Mouse (Mus musculus): ENCODE data around the gene Xrcc5. TPM values are rescaled to one million over a fixed set of nuclear protein-coding genes. Genes with fewer than 3 reads are reported as not detected.

Gene Xrcc5
- polyA plus RNA-seq, 1 experiment from 2014 or later = 14.0 TPM

- Histone ChIP-seq H3K27ac (ENCODE audit: low read depth, low read length) (no peak overlapping the region), H3K9ac (ENCODE audit: low read depth, low read length) (no peak overlapping the region), H3K4me3 (ENCODE audit: low read depth, low read length) (no peak overlapping the region), H3K9me3 (ENCODE audit: control insufficient read depth) (no peaks in the 10 kb centered on the region), H3K36me3 (ENCODE audit: control insufficient read depth, insufficient read depth) (no peaks in the 10 kb centered on the region; the same call in none of the 2 replicates), H3K4me2 (replicated peaks; ENCODE audit: low read depth) (no peak overlapping the region), H3K4me1 (replicated peaks; ENCODE audit: control insufficient read depth, insufficient read depth, low read length) (no peaks in the 10 kb centered on the region), H3K27me3 (replicated peaks; ENCODE audit: control insufficient read depth, insufficient read depth, low read length) (no peaks in the 10 kb centered on the region)
- 77% methylated on average over 3 of the region's 3 CpGs for WGBS
- ATAC-seq = no peak
- no peak for TF ChIP-seq CTCF (IDR thresholded peaks at IDR 0.05; ENCODE audit: low read depth)
Measured at GRCm38 (mm10) chr1:72372913-72373312, 65.7 kb downstream of the Xrcc5 start.

GRCm38 (mm10) chr1:72373648-72374047 lies 66.4 kb downstream of the Xrcc5 start:
- Histone ChIP-seq H3K9ac (ENCODE audit: low read depth, low read length) (no peak overlapping the region), H3K4me2 (replicated peaks; ENCODE audit: low read depth) (no peak overlapping the region), H3K27ac (ENCODE audit: low read depth, low read length) (no peak overlapping the region), H3K27me3 (replicated peaks; ENCODE audit: control insufficient read depth, insufficient read depth, low read length) (no peaks in the 10 kb centered on the region), H3K36me3 (ENCODE audit: control insufficient read depth, insufficient read depth) (no peaks in the 10 kb centered on the region; the same call in none of the 2 replicates), H3K4me3 (ENCODE audit: low read depth, low read length) (no peak overlapping the region), H3K9me3 (ENCODE audit: control insufficient read depth) (no peaks in the 10 kb centered on the region), H3K4me1 (replicated peaks; ENCODE audit: control insufficient read depth, insufficient read depth, low read length) (no peaks in the 10 kb centered on the region)
- no peak for ATAC-seq
- 85% methylated on average over 6 of the region's 6 CpGs for WGBS
- no peak for TF ChIP-seq CTCF (IDR thresholded peaks at IDR 0.05; ENCODE audit: low read depth)

GRCm38 (mm10) chr1:72374049-72374448 lies 66.8 kb downstream of the Xrcc5 start:
- H3K9me3 ChIP-seq (ENCODE audit: control insufficient read depth) = no peaks in the 10 kb centered on the region
- no peaks in the 10 kb centered on the region; the same call in none of the 2 replicates for H3K36me3 ChIP-seq (ENCODE audit: control insufficient read depth, insufficient read depth)
- H3K27ac ChIP-seq (ENCODE audit: low read depth, low read length) = no peak overlapping the region
- H3K4me1 ChIP-seq (replicated peaks; ENCODE audit: control insufficient read depth, insufficient read depth, low read length) = no peaks in the 10 kb centered on the region
- no peak for ATAC-seq
- no peaks in the 10 kb centered on the region for H3K27me3 ChIP-seq (replicated peaks; ENCODE audit: control insufficient read depth, insufficient read depth, low read length)
- no peak overlapping the region for H3K4me3 ChIP-seq (ENCODE audit: low read depth, low read length)
- TF ChIP-seq CTCF (IDR thresholded peaks at IDR 0.05; ENCODE audit: low read depth) = no peak
- 76% methylated on average over 4 of the region's 4 CpGs for WGBS
- no peak overlapping the region for H3K9ac ChIP-seq (ENCODE audit: low read depth, low read length)
- no peak overlapping the region for H3K4me2 ChIP-seq (replicated peaks; ENCODE audit: low read depth)

- Histone ChIP-seq H3K27me3 (replicated peaks; ENCODE audit: control insufficient read depth, insufficient read depth, low read length) (no peaks in the 10 kb centered on the region), H3K4me2 (replicated peaks; ENCODE audit: low read depth) (no peak overlapping the region), H3K27ac (ENCODE audit: low read depth, low read length) (no peak overlapping the region), H3K9me3 (ENCODE audit: control insufficient read depth) (no peaks in the 10 kb centered on the region), H3K9ac (ENCODE audit: low read depth, low read length) (no peak overlapping the region), H3K4me3 (ENCODE audit: low read depth, low read length) (no peak overlapping the region), H3K36me3 (ENCODE audit: control insufficient read depth, insufficient read depth) (no peaks in the 10 kb centered on the region), H3K4me1 (replicated peaks; ENCODE audit: control insufficient read depth, insufficient read depth, low read length) (no peaks in the 10 kb centered on the region)
- no peak for ATAC-seq
- 70% methylated on average over 4 of the region's 4 CpGs for WGBS
- no peak for TF ChIP-seq CTCF (IDR thresholded peaks at IDR 0.05; ENCODE audit: low read depth)
Measured at GRCm38 (mm10) chr1:72378151-72378550, 70.9 kb downstream of the Xrcc5 start.

GRCm38 (mm10) chr1:72379752-72380353 lies 72.6 kb downstream of the Xrcc5 start:
- Histone ChIP-seq H3K4me1 (replicated peaks; ENCODE audit: control insufficient read depth, insufficient read depth, low read length) (no peaks in the 10 kb centered on the region), H3K9ac (ENCODE audit: low read depth, low read length) (no peak overlapping the region), H3K27me3 (replicated peaks; ENCODE audit: control insufficient read depth, insufficient read depth, low read length) (no peaks in the 10 kb centered on the region), H3K27ac (ENCODE audit: low read depth, low read length) (no peak overlapping the region), H3K4me3 (ENCODE audit: low read depth, low read length) (no peak overlapping the region), H3K9me3 (ENCODE audit: control insufficient read depth) (no peaks in the 10 kb centered on the region), H3K36me3 (ENCODE audit: control insufficient read depth, insufficient read depth) (no peaks in the 10 kb centered on the region), H3K4me2 (replicated peaks; ENCODE audit: low read depth) (no peak overlapping the region)
- WGBS = 96% methylated on average over 11 of the region's 11 CpGs
- ATAC-seq = no peak
- TF ChIP-seq CTCF (IDR thresholded peaks at IDR 0.05; ENCODE audit: low read depth) = no peak

GRCm38 (mm10) chr1:72380544-72380943 lies 73.3 kb downstream of the Xrcc5 start:
- WGBS = 100% methylated on average over 3 of the region's 3 CpGs
- Histone ChIP-seq H3K9me3 (ENCODE audit: control insufficient read depth) (no peaks in the 10 kb centered on the region), H3K9ac (ENCODE audit: low read depth, low read length) (no peak overlapping the region), H3K27ac (ENCODE audit: low read depth, low read length) (no peak overlapping the region), H3K36me3 (ENCODE audit: control insufficient read depth, insufficient read depth) (no peaks in the 10 kb centered on the region), H3K4me3 (ENCODE audit: low read depth, low read length) (no peak overlapping the region), H3K4me2 (replicated peaks; ENCODE audit: low read depth) (no peak overlapping the region), H3K27me3 (replicated peaks; ENCODE audit: control insufficient read depth, insufficient read depth, low read length) (no peaks in the 10 kb centered on the region), H3K4me1 (replicated peaks; ENCODE audit: control insufficient read depth, insufficient read depth, low read length) (no peaks in the 10 kb centered on the region)
- ATAC-seq = no peak
- TF ChIP-seq CTCF (IDR thresholded peaks at IDR 0.05; ENCODE audit: low read depth) = peak; percentile 19

Measured in intestine, postnatal 0 days (tissue).